Mouse (Mus musculus) liver, embryonic 15.5 days (tissue): ENCODE data around the gene Apbb2. TPM values are rescaled to one million over a fixed set of nuclear protein-coding genes. Genes with fewer than 3 reads are reported as not detected.

Experiments
- ATAC-seq: fragments of 200-750 bp; cut with Nextera tagmentation; 2 replicates; pipeline ENCODE4 v1.8.0; 2017; ENCODE audit warnings: moderate number of reproducible peaks, mild to moderate bottlenecking, moderate library complexity; ENCODE audit not compliant: insufficient read depth
- H3K27ac ChIP-seq: fragments of 300-500 bp; sonication (generic); replicated peaks from 2 replicates; pipeline ENCODE4 v1.5.1; 2015; ENCODE audit warnings: mild to moderate bottlenecking, inconsistent platforms
- H3K27me3 ChIP-seq: fragments of 300-500 bp; sonication (generic); 2 replicates; pipeline ENCODE4 v1.6.1; 2015; ENCODE audit warnings: mild to moderate bottlenecking, inconsistent platforms
- H3K36me3 ChIP-seq: fragments of 300-500 bp; sonication (generic); replicated peaks from 2 replicates; pipeline ENCODE4 v1.6.1; 2015; ENCODE audit warnings: moderate library complexity, mild to moderate bottlenecking, inconsistent platforms
- H3K4me1 ChIP-seq: fragments of 300-500 bp; sonication (generic); replicated peaks from 2 replicates; pipeline ENCODE4 v1.6.1; 2015; ENCODE audit warnings: inconsistent platforms
- H3K4me2 ChIP-seq: fragments of 300-500 bp; sonication (generic); 2 replicates; pipeline ENCODE4 v1.6.1; 2015; ENCODE audit warnings: moderate library complexity, mild to moderate bottlenecking, inconsistent platforms
- H3K4me3 ChIP-seq: fragments of 300-500 bp; sonication (generic); replicated peaks from 2 replicates; pipeline ENCODE4 v1.5.1; 2015; ENCODE audit warnings: mild to moderate bottlenecking, inconsistent platforms
- H3K9ac ChIP-seq: fragments of 300-500 bp; sonication (generic); 2 replicates; pipeline ENCODE4 v1.6.1; 2015; ENCODE audit warnings: moderate library complexity, mild to moderate bottlenecking, inconsistent platforms
- H3K9me3 ChIP-seq: fragments of 300-500 bp; sonication (generic); replicated peaks from 2 replicates; pipeline ENCODE4 v1.6.1; 2016; ENCODE audit warnings: inconsistent platforms
- WGBS: fragments of 180-500 bp; shearing (Covaris S2); methylation state at CpG from one replicate; pipeline ENCODE4 v1.1.7; 2015; ENCODE audit warnings: mixed read lengths; ENCODE audit not compliant: insufficient replicate concordance; 5-methylcytosine and 5-hydroxymethylcytosine counted together
- polyA plus RNA-seq: library from polyadenylated mRNA; unstranded; fragments of >200 nt; fragmentation: Nextera tagmentation; extraction: Ambion mirVana; gene quantifications from 2 replicates; pipeline ENCODE4 v1.2.1, GENCODE M21; 2015

The Apbb2 gene
- polyA plus RNA-seq, 1 experiment from 2014 or later = 4.8 TPM

- 60% methylated on average over 10 of the region's 10 CpGs for WGBS
- Histone ChIP-seq H3K27ac (0 out of 2 replicates have a peak overlapping the region, but pooled peaks have one; percentile 43), H3K36me3 (no peaks in the 10 kb centered on the region), H3K9me3 (no peaks in the 10 kb centered on the region), H3K4me2 (peak overlapping the region; percentile 14; the same call in 1 of the 2 replicates), H3K9ac (no peak overlapping the region), H3K27me3 (no peaks in the 10 kb centered on the region), H3K4me3 (no peak overlapping the region), H3K4me1 (no peaks in the 10 kb centered on the region; the same call in 1 of the 2 replicates)
- ATAC-seq = no peak
Measured at GRCm38 (mm10) chr5:66476266-66476665, 142.3 kb downstream of the Apbb2 start.

- Histone ChIP-seq H3K27me3 (no peaks in the 10 kb centered on the region), H3K36me3 (no peaks in the 10 kb centered on the region), H3K4me3 (no peak overlapping the region), H3K27ac (no peak overlapping the region), H3K9me3 (no peaks in the 10 kb centered on the region), H3K4me1 (no peaks in the 10 kb centered on the region; the same call in 1 of the 2 replicates), H3K4me2 (no peak overlapping the region), H3K9ac (no peak overlapping the region)
- WGBS = 61% methylated on average over 6 of the region's 6 CpGs
- ATAC-seq = no peak
Measured at GRCm38 (mm10) chr5:66475824-66476223, 142.8 kb downstream of the Apbb2 start.

GRCm38 (mm10) chr5:66474153-66474552, 144.4 kb downstream of the Apbb2 start:
- Histone ChIP-seq H3K4me3 (no peak overlapping the region), H3K4me1 (no peaks in the 10 kb centered on the region; the same call in 1 of the 2 replicates), H3K27ac (no peak overlapping the region), H3K4me2 (no peak overlapping the region), H3K9me3 (no peaks in the 10 kb centered on the region), H3K9ac (no peak overlapping the region), H3K27me3 (no peaks in the 10 kb centered on the region), H3K36me3 (no peaks in the 10 kb centered on the region)
- 56% methylated on average over 11 of the region's 11 CpGs for WGBS
- no peak for ATAC-seq

- Histone ChIP-seq H3K4me1 (no peaks in the 10 kb centered on the region; the same call in 1 of the 2 replicates), H3K4me3 (no peak overlapping the region), H3K36me3 (no peaks in the 10 kb centered on the region), H3K27ac (no peak overlapping the region), H3K9ac (no peak overlapping the region), H3K9me3 (no peaks in the 10 kb centered on the region), H3K27me3 (no peaks in the 10 kb centered on the region), H3K4me2 (no peak overlapping the region)
- no peak for ATAC-seq
- 56% methylated on average over 12 of the region's 12 CpGs for WGBS
Measured at GRCm38 (mm10) chr5:66473599-66473998, 145.0 kb downstream of the Apbb2 start.

- Histone ChIP-seq H3K4me1 (no peaks in the 10 kb centered on the region), H3K9ac (no peak overlapping the region), H3K4me3 (no peak overlapping the region), H3K27me3 (no peaks in the 10 kb centered on the region), H3K4me2 (no peak overlapping the region), H3K9me3 (no peaks in the 10 kb centered on the region), H3K36me3 (no peaks in the 10 kb centered on the region), H3K27ac (no peak overlapping the region)
- peak; percentile 73 for ATAC-seq
- 45% methylated on average over 5 of the region's 5 CpGs for WGBS
Measured at GRCm38 (mm10) chr5:66470837-66471236, 147.7 kb downstream of the Apbb2 start.

GRCm38 (mm10) chr5:66469685-66470084, 148.9 kb downstream of the Apbb2 start:
- Histone ChIP-seq H3K27me3 (no peaks in the 10 kb centered on the region), H3K4me2 (no peak overlapping the region), H3K9ac (no peak overlapping the region), H3K36me3 (no peaks in the 10 kb centered on the region), H3K27ac (no peak overlapping the region), H3K4me1 (no peaks in the 10 kb centered on the region), H3K4me3 (no peak overlapping the region), H3K9me3 (no peaks in the 10 kb centered on the region)
- 43% methylated on average over 11 of the region's 11 CpGs for WGBS
- no peak for ATAC-seq

GRCm38 (mm10) chr5:66468331-66469001, 150.1 kb downstream of the Apbb2 start:
- no peaks in the 10 kb centered on the region for H3K36me3 ChIP-seq
- no peak overlapping the region for H3K27ac ChIP-seq
- no peak overlapping the region for H3K4me2 ChIP-seq
- H3K9ac ChIP-seq = no peak overlapping the region
- H3K9me3 ChIP-seq = no peaks in the 10 kb centered on the region
- no peak for ATAC-seq
- no peaks in the 10 kb centered on the region for H3K27me3 ChIP-seq
- H3K4me3 ChIP-seq = no peak overlapping the region
- 50% methylated on average over 4 of the region's 4 CpGs for WGBS
- no peaks in the 10 kb centered on the region for H3K4me1 ChIP-seq

GRCm38 (mm10) chr5:66462665-66463064, 155.9 kb downstream of the Apbb2 start:
- H3K9ac ChIP-seq = no peak overlapping the region
- 61% methylated on average over 8 of the region's 8 CpGs for WGBS
- ATAC-seq = no peak
- no peak overlapping the region for H3K4me3 ChIP-seq
- H3K4me1 ChIP-seq = no peaks in the 10 kb centered on the region
- no peaks in the 10 kb centered on the region for H3K9me3 ChIP-seq
- no peaks in the 10 kb centered on the region for H3K36me3 ChIP-seq
- no peaks in the 10 kb centered on the region for H3K27me3 ChIP-seq
- no peak overlapping the region for H3K27ac ChIP-seq
- no peak overlapping the region for H3K4me2 ChIP-seq

GRCm38 (mm10) chr5:66458851-66459250, 159.7 kb downstream of the Apbb2 start:
- H3K36me3 ChIP-seq = no peaks in the 10 kb centered on the region
- H3K27me3 ChIP-seq = no peaks in the 10 kb centered on the region
- H3K4me1 ChIP-seq = no peaks in the 10 kb centered on the region
- no peaks in the 10 kb centered on the region for H3K9me3 ChIP-seq
- no peak overlapping the region for H3K4me3 ChIP-seq
- WGBS = 34% methylated on average over 5 of the region's 5 CpGs
- H3K27ac ChIP-seq = no peak overlapping the region
- no peak overlapping the region for H3K4me2 ChIP-seq
- ATAC-seq = no peak
- H3K9ac ChIP-seq = no peak overlapping the region

- Histone ChIP-seq H3K4me3 (no peak overlapping the region), H3K27me3 (no peaks in the 10 kb centered on the region), H3K36me3 (no peaks in the 10 kb centered on the region), H3K9ac (no peak overlapping the region), H3K4me1 (0 out of 2 replicates have a peak, but pooled peaks cover 2% of the 10 kb centered on the region), H3K9me3 (no peaks in the 10 kb centered on the region), H3K27ac (no peak overlapping the region), H3K4me2 (no peak overlapping the region)
- 66% methylated on average over 5 of the region's 5 CpGs for WGBS
- no peak for ATAC-seq
Measured at GRCm38 (mm10) chr5:66455271-66455670, 163.3 kb downstream of the Apbb2 start.

- ATAC-seq = no peak
- Histone ChIP-seq H3K27me3 (no peaks in the 10 kb centered on the region), H3K27ac (no peak overlapping the region), H3K4me3 (no peak overlapping the region), H3K4me1 (0 out of 2 replicates have a peak, but pooled peaks cover 2% of the 10 kb centered on the region), H3K9ac (no peak overlapping the region), H3K4me2 (no peak overlapping the region), H3K36me3 (no peaks in the 10 kb centered on the region), H3K9me3 (no peaks in the 10 kb centered on the region)
- 49% methylated on average over 4 of the region's 4 CpGs for WGBS
Measured at GRCm38 (mm10) chr5:66454826-66455225, 163.8 kb downstream of the Apbb2 start.

- no peaks in the 10 kb centered on the region for H3K36me3 ChIP-seq
- no peaks in the 10 kb centered on the region for H3K27me3 ChIP-seq
- no peak overlapping the region for H3K4me2 ChIP-seq
- 22% methylated on average over 4 of the region's 4 CpGs for WGBS
- H3K27ac ChIP-seq = no peak overlapping the region
- H3K4me1 ChIP-seq = 0 out of 2 replicates have a peak, but pooled peaks cover 2% of the 10 kb centered on the region
- no peaks in the 10 kb centered on the region for H3K9me3 ChIP-seq
- H3K9ac ChIP-seq = no peak overlapping the region
- H3K4me3 ChIP-seq = no peak overlapping the region
- ATAC-seq = no peak
Measured at GRCm38 (mm10) chr5:66453106-66453505, 165.5 kb downstream of the Apbb2 start.
